Mouse (Mus musculus) hindbrain, embryonic 11.5 days (tissue): ENCODE data around the gene Ednrb. TPM values are rescaled to one million over a fixed set of nuclear protein-coding genes. Genes with fewer than 3 reads are reported as not detected.

Experiments used
- ATAC-seq: fragments of 200-750 bp; cut with Nextera tagmentation; 2 replicates; pipeline ENCODE4 v1.8.0; 2017; ENCODE audit warnings: mild to moderate bottlenecking, moderate TSS enrichment, moderate library complexity; ENCODE audit not compliant: low FRiP score
- DNase-seq: peaks from one replicate; pipeline ENCODE4 v3.0.0-alpha.2; 2015; ENCODE audit warnings: low spot score
- H3K27ac ChIP-seq: fragments of 300-500 bp; sonication (generic); 2 replicates; pipeline ENCODE4 v1.5.1; 2014; ENCODE audit warnings: mild to moderate bottlenecking, low read depth, low read length
- H3K27me3 ChIP-seq: fragments of 300-500 bp; sonication (generic); 2 replicates; pipeline ENCODE4 v1.6.1; 2014; ENCODE audit warnings: mild to moderate bottlenecking, low read length, moderate library complexity, mixed read lengths; ENCODE audit not compliant: control insufficient read depth, insufficient read depth
- H3K36me3 ChIP-seq: fragments of 300-500 bp; sonication (generic); 2 replicates; pipeline ENCODE4 v1.6.1; 2014; ENCODE audit warnings: mild to moderate bottlenecking, low read length, moderate library complexity, mixed read lengths; ENCODE audit not compliant: control insufficient read depth, insufficient read depth
- H3K4me1 ChIP-seq: fragments of 300-500 bp; sonication (generic); replicated peaks from 2 replicates; pipeline ENCODE4 v1.6.1; 2014; ENCODE audit warnings: low read length, mixed read lengths; ENCODE audit not compliant: control insufficient read depth, insufficient read depth
- H3K4me2 ChIP-seq: fragments of 300-500 bp; sonication (generic); replicated peaks from 2 replicates; pipeline ENCODE4 v1.6.1; 2014; ENCODE audit warnings: mild to moderate bottlenecking, low read depth, low read length
- H3K4me3 ChIP-seq: fragments of 300-500 bp; sonication (generic); 2 replicates; pipeline ENCODE4 v1.5.1; 2014; ENCODE audit warnings: low read depth, low read length
- H3K9ac ChIP-seq: fragments of 300-500 bp; sonication (generic); 2 replicates; pipeline ENCODE4 v1.6.1; 2014; ENCODE audit warnings: low read depth, low read length
- H3K9me3 ChIP-seq: fragments of 300-500 bp; sonication (generic); 2 replicates; pipeline ENCODE4 v1.6.1; 2016; ENCODE audit warnings: low read length; ENCODE audit not compliant: control insufficient read depth
- WGBS: fragments of 180-500 bp; shearing (Covaris S2); extraction: QIAGEN DNeasy Blood & Tissue Kit; methylation state at CpG from one replicate; pipeline ENCODE4 v1.1.7; 2014; 5-methylcytosine and 5-hydroxymethylcytosine counted together
- polyA plus RNA-seq: library from polyadenylated mRNA; unstranded; fragments of >200 nt; fragmentation: Nextera tagmentation; extraction: Ambion mirVana; gene quantifications from 2 replicates; pipeline ENCODE4 v1.2.1, GENCODE M21; 2014

Gene Ednrb
- polyA plus RNA-seq, 1 experiment from 2014 or later, result 149 TPM

DNA sequence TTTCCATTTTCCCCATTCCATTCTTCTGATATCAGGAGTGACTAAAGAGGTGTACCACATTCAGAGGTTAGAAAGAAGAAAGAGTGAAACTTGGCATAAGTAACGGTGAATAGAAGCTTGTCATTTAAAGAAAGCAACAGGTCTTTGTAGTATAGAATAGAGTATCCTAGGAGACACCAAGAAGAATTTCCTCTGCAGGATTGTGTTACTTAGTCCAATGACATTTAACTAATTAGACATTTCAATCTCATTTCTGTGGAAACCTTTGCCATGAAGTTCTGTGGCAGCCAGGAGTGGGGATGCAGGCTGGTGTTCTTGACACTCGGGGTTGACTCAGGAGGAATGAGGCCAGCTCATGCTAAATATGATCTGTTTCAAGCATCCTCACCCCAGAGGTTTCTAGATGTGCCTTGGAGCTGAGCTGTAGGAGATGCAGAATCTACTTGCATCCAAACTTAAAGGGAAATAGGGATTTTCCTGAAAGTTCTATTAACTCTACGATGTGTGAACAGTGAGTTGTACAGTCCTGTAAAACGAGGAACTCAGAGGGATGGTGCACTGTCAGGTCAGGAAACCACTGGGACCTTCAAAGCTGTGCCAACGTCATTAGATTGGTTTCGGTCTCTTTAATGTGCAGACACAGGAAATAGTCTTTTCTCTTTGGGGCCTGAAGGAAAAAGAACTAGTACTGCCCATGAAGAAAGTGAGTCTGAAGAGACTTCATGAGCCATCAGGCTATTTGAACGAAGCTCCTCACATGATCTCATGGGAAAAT, 6.1 kb upstream of the Ednrb start:
- Histone ChIP-seq H3K27me3 (no peaks in the 10 kb centered on the region), H3K4me2 (no peak overlapping the region), H3K36me3 (no peaks in the 10 kb centered on the region), H3K4me1 (no peaks in the 10 kb centered on the region), H3K4me3 (no peak overlapping the region), H3K9me3 (no peaks in the 10 kb centered on the region), H3K27ac (no peak overlapping the region), H3K9ac (no peak overlapping the region)
- no peak for DNase-seq
- ATAC-seq, result no peak
- 63% methylated on average over 7 of the region's 7 CpGs for WGBS

DNA sequence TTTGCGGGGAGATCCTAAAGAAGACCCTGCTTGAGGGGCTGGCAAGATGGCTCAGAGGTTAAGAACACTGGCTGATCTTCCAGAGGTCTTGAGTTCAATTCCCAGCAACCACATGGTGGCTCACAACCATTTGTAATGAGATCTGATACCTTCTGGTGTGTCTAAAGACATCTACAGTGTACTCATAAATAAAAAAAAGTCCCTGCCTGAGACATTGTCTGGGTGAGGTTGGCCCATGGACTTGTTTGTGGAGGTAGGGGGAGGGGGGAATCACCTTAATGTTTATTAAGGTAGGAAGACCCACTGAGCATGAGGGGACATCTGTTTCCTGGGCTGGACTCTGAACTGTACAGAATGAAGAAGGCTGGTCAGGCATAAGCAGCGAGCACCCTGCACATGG, 1.5 kb upstream of the Ednrb start:
- Histone ChIP-seq H3K36me3 (no peaks in the 10 kb centered on the region; the same call in 1 of the 2 replicates), H3K9me3 (no peaks in the 10 kb centered on the region), H3K27ac (no peak overlapping the region), H3K9ac (no peak overlapping the region), H3K4me2 (no peak overlapping the region), H3K4me1 (no peaks in the 10 kb centered on the region), H3K27me3 (no peaks in the 10 kb centered on the region), H3K4me3 (no peak overlapping the region)
- WGBS, result 98% methylated on average over 2 of the region's 2 CpGs
- ATAC-seq (no peak), DNase-seq (no peak)

DNA sequence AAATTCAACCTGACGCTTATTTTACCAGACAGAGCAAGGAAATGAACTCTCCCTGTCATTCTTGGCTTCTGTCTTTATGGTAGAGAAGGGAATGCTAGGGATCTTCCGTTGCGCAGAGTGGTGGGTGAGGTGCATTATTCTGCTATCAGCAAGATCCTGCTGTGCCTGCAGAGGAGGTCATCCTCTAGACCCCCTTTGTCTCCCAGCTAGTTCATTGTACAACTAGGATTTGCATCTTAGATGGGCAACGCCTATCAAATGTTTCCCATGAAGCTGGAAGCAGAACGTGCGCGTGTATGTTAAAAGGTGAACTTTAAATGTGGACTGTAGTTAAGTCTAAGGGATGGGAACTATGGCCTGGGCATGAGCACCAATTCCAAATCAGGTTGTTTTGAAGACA, 742 bp upstream of the Ednrb start:
- H3K4me2 ChIP-seq, result no peak overlapping the region
- 52% methylated on average over 7 of the region's 7 CpGs for WGBS
- ATAC-seq, result no peak

DNA sequence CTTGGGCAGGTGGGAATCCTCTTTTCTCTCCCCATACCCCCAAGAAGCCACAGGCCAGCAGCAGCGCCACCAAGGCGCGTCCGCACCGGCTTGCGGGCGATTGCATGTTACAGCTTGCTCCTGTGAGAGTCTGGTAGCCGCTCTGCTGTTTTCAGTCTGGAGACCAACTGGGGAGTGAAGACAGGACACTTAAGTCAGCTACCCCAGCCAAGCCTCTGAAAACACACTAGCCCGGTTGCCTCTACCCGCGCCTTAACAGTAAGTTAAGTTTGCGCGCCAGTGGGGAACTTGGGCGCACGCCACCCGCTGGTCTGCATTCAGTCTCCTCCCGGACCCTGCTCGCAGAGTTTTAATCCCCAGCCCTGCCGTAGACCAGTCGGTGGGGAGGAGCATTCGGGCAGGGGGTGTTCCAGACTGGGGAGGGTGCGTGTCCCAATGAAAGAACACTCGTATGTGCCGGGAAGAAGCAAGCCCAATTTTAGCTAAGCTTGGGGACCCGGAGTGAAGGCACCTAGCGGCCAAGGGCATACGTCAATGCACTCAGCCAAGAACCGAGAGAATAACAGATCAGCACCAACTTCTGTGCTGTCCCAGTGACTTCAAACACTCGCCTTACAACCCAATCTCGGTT, 716 bp downstream of the Ednrb start:
- Histone ChIP-seq H3K4me2 (peak overlapping the region; percentile 89), H3K4me3 (peak overlapping the region; percentile 58), H3K4me1 (no peaks in the 10 kb centered on the region), H3K27me3 (no peaks in the 10 kb centered on the region), H3K36me3 (no peaks in the 10 kb centered on the region; the same call in 1 of the 2 replicates), H3K9ac (peak overlapping the region; percentile 61), H3K9me3 (no peaks in the 10 kb centered on the region), H3K27ac (peak overlapping the region; percentile 70)
- DNase-seq (peak; percentile 67), ATAC-seq (peak; percentile 77)
- under 1% methylated on average over 30 of the region's 30 CpGs for WGBS

More for the DNA sequence above, 742 bp upstream of the Ednrb start:
- no peak overlapping the region for H3K9ac ChIP-seq
- H3K27ac ChIP-seq, result peak overlapping the region; percentile 70; the same call in 1 of the 2 replicates
- no peaks in the 10 kb centered on the region for H3K27me3 ChIP-seq
- H3K4me3 ChIP-seq, result no peak overlapping the region
- no peaks in the 10 kb centered on the region for H3K9me3 ChIP-seq
- no peak for DNase-seq
- no peaks in the 10 kb centered on the region for H3K4me1 ChIP-seq
- H3K36me3 ChIP-seq, result no peaks in the 10 kb centered on the region; the same call in 1 of the 2 replicates

DNA sequence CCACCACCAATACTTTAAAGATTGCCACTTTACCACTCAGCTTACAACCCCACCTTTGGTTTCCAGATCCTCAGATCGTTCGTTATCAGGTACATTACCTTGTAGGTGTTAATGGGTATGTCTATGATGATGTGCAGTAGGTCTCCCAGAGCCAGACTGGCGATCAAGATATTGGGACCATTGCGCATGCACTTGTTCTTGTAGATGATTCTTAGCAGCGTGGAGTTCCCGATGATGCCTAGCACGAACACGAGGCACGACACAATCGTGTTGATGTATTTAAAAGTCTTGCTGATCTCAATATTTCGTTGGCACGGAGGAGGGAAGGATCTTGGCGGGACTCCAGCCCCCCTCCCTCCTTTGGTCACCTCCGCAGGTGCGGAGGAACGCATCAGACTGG, 1.3 kb downstream of the Ednrb start:
- H3K4me1 ChIP-seq, result no peaks in the 10 kb centered on the region
- H3K9ac ChIP-seq, result peak overlapping the region; percentile 61
- H3K9me3 ChIP-seq, result no peaks in the 10 kb centered on the region
- no peaks in the 10 kb centered on the region; the same call in 1 of the 2 replicates for H3K36me3 ChIP-seq
- peak overlapping the region; percentile 70; the same call in 1 of the 2 replicates for H3K27ac ChIP-seq
- 7% methylated on average over 16 of the region's 16 CpGs for WGBS
- ATAC-seq (no peak), DNase-seq (no peak)
- H3K4me3 ChIP-seq, result peak overlapping the region; percentile 58
- peak overlapping the region; percentile 89 for H3K4me2 ChIP-seq
- no peaks in the 10 kb centered on the region for H3K27me3 ChIP-seq

DNA sequence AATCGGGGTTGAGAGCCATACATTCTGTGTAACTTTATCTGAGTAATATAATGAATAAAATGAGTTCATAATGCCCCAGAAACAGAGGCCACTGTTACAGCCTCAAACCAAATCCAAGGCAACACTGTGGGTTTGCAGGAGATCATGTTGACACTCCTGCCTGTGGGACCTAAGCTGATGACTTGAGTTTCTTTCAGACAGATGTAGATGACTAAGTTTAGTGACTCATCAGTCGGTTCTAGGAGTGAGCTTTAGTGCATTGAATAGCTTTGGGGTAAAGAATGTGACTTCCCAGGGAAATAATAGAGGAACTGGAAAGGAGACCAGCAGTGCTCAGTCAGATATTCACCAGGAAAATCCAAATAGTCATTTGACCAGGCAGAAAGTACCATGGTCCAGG, 3.8 kb downstream of the Ednrb start:
- Histone ChIP-seq H3K4me1 (no peaks in the 10 kb centered on the region), H3K27me3 (no peaks in the 10 kb centered on the region), H3K4me2 (peak overlapping the region; percentile 89), H3K4me3 (peak overlapping the region; percentile 58; the same call in 1 of the 2 replicates), H3K36me3 (no peaks in the 10 kb centered on the region; the same call in 1 of the 2 replicates), H3K27ac (no peak overlapping the region), H3K9ac (no peak overlapping the region), H3K9me3 (no peaks in the 10 kb centered on the region)
- DNase-seq (no peak), ATAC-seq (no peak)
- 87% methylated on average over 2 of the region's 2 CpGs for WGBS

DNA sequence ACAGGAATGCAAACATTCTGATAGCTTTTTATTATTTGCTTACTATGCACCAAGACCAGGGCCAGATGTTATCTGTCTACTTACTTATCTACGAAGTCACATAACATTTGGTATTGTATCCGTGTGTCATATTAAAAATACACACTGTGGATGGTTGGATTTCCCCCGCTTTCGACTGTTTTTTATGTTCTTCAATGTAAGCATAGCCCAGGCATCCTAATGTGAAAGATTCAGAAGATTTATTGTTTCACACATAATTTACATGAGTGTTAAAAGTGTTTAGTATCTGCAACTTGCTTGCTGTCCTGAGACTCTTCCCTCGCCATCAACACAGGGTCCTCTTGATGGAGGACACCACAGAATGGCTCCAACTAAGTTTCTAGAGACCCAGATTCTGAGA, 5.3 kb downstream of the Ednrb start:
- H3K27ac ChIP-seq, result no peak overlapping the region
- ATAC-seq, result no peak
- no peaks in the 10 kb centered on the region for H3K27me3 ChIP-seq
- H3K9ac ChIP-seq, result no peak overlapping the region
- no peaks in the 10 kb centered on the region; the same call in 1 of the 2 replicates for H3K36me3 ChIP-seq
- no peaks in the 10 kb centered on the region for H3K9me3 ChIP-seq
- H3K4me2 ChIP-seq, result no peak overlapping the region
- no peak for DNase-seq
- no peak overlapping the region for H3K4me3 ChIP-seq
- H3K4me1 ChIP-seq, result no peaks in the 10 kb centered on the region
- 89% methylated on average over 5 of the region's 5 CpGs for WGBS

DNA sequence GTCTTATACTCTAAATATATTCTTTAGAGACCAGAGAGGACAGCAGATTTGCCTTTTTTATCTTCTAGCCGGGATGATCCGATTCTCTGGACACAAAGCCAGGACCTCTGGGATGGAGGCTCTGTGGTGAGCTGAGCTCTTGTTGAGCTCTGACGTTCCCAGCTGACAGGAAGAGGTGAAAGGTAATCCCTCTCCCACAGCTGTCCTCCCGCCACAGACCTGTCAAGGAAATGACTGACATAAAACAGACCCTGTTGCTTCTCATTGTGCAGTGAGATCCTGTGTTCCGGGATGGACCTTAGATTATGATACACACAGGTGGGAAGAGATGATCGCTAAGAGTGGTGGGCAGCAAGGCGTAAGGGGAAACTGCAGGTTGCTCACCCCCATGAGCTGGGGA, 9.6 kb downstream of the Ednrb start:
- Histone ChIP-seq H3K27me3 (no peaks in the 10 kb centered on the region), H3K4me2 (no peak overlapping the region), H3K27ac (no peak overlapping the region), H3K9me3 (no peaks in the 10 kb centered on the region), H3K4me3 (no peak overlapping the region), H3K36me3 (no peaks in the 10 kb centered on the region), H3K9ac (no peak overlapping the region), H3K4me1 (no peaks in the 10 kb centered on the region)
- no peak for DNase-seq
- 65% methylated on average over 7 of the region's 7 CpGs for WGBS
- ATAC-seq, result no peak

DNA sequence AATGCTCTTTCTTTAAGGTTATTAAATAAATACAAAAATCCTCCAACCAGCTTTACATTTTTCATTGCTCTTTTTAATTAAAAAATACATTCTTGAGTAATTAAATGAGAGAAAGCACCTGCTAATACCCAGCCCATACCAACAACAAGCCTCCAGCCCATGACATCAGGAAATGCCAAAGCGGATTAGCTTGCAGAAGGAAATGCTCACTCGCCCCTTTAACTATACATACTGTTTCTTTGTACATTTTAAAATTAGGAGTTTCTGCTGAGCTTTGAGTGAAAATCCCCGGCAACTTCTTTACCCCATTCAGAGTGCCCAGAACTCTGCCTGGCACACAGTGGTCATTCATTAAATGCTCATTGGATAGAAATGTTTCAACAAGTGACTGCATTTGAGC, 10.1 kb downstream of the Ednrb start:
- Histone ChIP-seq H3K9me3 (no peaks in the 10 kb centered on the region), H3K9ac (no peak overlapping the region), H3K4me3 (no peak overlapping the region), H3K27ac (no peak overlapping the region), H3K36me3 (no peaks in the 10 kb centered on the region), H3K4me2 (no peak overlapping the region), H3K27me3 (no peaks in the 10 kb centered on the region), H3K4me1 (no peaks in the 10 kb centered on the region)
- DNase-seq, result no peak
- WGBS, result 78% methylated on average over 3 of the region's 3 CpGs
- ATAC-seq, result no peak
